Mouse (Mus musculus) kidney, adult 8-10 months (tissue): Measurements from ENCODE around the gene Coro1c.
A peak's percentile ranks its signal among the peaks of the same experiment; 100 is the strongest.

Experiments used
- DNase-seq, 2 experiments: peaks; one replicate each; pipeline ENCODE4 v3.0.0; 2022

The Coro1c gene

DNA sequence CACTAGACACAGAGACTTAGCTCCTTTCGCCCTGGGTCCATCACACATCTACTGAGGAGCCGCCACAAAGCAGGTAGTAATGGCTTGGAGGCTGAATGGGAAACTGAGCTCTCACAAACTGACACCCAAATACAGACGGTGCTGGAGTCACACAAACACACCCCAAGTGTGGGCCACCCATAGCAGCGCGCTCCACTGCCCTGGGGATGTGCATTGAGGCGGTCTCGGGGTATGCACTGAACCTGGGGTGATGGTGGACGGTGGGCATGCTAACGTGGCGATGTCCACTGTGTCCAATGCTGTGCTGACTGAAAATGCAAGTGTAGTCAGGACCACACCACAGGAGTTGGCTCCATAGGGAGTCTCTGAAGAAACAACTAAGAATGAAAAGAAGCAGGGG is 53.4 kb downstream of the Coro1c start:
- DNase-seq, result no peak

DNA sequence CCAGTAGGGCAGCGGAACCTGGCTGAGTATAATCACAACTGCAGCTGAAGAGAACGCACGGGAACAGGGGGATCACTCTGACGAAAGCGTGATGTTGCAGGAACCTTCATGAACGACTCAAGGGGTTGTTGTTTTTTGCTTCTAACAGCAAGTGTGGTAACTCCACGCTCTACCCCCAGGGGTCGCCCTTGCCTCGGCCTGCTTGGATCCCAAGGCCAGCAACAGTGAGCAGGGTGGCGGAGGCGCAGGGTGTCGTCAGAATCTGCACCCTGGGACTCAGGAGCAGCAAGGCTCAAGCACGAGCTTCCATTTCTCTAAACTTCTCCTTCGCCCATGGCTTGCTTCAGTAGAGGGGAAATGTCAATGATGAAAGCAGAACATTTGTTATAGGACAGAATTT is 54.1 kb downstream of the Coro1c start:
- peak; percentile 60 to 85 for DNase-seq

DNA sequence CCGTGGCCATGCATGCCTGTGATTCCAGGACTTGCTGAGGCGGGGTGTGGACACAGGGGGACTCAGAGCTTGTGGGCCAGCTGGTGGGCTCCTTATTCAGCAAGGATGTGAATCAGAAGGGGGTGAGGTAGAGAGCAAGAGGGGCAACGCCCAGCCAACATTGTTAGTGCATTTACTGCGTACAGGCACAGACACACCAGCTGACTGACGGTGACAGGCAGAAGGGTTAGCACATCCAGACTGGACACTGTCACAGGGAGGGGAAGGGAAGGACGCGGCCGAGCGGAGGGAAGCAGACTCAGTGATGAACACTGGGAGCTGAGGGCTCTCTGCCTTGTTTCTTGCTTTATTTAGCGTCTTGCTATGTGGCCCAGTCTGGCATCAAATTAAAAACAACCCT is 55.0 kb downstream of the Coro1c start:
- DNase-seq, result no peak

DNA sequence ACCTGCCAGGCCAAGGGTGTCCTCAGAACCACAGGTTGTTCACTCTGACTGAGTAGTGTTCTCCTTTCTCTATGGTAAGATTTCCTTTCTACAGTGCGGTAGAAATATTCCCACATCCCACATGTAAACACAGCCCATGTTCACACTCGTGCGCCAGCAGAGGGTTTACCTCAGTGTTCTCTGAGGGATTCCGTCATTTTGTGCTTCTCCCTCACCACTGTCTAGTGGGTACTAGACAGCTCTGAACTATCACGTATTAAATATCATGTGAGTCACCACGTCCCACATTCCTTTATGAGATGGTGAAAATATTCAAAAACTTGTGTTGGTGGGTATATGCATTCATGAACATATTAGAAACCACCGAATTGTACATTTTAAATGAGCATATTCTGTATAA is 56.1 kb downstream of the Coro1c start:
- no peak for DNase-seq

DNA sequence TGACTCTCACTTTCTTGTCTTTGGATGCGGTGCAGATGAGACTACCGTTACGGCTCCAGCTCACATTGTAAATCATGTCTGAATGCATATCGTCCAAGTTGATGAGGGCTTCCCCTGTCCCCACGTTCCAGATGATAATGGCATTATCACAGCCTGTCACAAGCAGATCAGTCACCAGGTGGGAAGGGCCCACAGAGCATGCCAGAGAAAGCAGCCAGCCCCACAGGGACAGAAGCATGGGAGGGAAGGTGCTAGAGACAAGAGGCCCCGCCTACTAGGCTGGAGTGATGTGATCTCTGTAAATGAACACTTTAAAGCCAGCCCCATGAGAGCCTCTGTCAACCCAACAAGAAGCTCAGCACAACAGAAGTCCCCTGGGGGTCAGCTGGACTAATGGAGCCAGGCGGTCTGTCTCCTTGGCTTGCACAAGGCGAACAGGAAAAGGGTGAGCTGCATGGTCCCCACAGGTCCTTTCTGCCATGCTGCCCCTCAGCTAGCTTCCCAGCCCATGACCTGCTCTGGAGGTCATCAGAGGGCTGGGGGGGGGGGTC is 57.8 kb downstream of the Coro1c start:
- no peak for DNase-seq

DNA sequence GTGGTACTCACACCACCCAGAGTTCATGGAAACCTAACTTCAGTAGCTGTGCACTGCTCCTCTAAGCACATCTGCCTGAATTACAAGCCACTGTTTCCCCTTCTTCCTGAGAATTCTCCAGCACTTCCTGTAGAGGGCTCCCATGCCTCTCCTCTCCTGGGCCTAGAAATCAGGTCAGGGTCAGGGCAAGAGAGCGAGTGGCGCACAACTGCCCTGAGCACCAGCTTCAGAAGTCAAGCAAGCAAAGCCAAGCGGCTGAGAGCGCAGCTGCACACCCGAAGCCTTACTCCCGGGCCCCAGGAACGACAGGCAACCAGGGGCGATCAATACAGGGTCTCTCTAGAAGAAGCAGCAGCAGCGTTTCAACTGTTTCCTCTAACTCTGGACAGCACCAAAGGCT is 60.9 kb downstream of the Coro1c start:
- no peak for DNase-seq

DNA sequence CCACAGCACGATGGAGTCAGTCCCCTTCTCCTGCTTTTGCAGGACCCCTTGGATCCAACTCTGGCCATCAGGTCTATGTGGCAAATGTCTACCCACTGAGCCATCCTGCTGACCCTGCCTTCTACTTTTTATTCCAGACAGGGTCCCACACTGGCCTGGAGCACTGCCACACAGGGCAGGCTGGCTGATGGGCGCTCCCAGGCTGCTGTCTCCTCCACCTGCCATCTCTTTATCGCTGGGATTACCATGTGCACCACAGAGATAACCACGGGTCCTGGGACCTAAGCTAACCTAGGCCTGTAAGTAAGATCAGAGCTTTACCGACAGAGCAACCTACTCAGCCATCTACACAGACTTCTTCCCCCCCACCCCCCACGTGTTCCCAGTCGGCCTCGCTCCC is 61.9 kb downstream of the Coro1c start:
- no peak for DNase-seq

DNA sequence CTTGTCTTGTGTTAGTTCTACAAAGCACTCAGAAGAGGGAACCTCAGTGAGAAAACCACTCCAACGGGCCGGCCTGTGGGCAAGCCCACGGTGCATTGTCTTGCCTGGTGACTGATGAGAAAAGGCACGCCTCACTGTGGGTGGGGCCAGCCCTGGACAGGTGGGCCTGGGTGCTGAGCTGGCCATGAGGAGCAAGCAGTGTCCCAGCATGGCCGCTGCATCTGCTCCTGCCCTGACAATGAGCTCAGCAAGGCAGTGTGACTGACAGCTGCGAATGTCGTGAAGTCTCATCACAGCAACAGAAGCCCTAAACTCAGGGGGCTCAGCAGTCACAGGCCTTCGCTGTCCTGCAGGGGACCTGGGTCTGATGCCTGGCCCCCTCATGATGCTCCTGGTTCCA is 62.9 kb downstream of the Coro1c start:
- no peak for DNase-seq

DNA sequence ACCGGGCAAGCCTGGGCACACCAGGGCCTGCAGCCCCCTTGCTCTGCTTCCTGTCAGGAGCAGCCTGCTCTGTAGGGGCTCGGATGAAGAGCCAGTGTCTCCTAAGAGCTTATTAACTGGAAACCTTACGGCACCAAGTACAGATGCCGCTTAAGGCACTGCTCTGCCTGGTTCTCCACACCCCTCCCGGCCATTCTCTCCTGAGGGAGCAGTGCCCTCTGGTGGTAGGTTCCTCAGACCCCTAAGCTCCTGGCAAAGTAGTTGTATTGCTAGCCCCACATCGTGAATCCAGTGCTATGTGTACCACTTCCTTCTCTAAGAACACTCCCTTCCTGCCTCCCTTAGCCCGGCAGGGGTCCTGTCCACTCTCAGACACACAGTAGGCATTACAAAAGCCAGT is 63.8 kb downstream of the Coro1c start:
- peak in 1 of 2 experiments; percentile 51 for DNase-seq

DNA sequence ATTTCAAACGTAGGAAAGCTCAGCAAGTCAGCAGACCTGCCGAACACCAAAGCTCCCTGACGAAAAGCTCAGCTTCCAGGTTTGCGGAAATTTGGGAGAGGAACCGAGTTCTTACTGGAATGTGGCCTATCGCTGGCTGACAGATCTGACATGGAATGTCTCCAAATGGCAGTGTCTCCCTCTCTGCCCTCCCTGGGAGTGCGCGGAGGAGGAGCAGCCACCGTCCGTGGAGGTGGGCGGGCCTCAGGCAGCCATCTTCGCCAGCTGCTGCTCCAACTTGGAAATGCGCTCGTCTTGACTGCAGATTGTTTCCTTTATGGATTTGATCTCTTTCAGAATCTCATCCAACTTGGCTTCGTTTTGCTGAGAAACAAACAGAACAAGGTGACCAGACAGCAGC is 64.5 kb downstream of the Coro1c start:
- no peak for DNase-seq

DNA sequence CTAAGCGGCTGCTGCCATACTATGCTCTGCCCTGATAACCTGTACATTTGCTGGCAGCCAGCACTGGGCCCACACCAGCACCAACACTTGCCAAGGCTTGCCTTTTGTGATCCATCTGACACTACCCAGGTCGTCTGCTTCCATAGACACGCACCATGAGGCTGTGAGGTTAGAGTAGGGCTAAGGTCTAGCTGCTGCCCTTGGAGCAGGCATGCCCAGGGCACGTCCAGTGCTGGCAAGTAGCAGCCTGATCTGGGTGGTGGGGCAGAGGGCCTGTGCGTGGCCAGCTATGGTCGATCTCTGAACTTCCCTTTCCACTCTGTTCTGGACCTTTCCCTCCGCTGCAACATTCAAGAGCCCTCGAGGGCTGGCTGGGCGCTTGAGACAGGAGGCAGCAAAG is 65.7 kb downstream of the Coro1c start:
- no peak for DNase-seq

DNA sequence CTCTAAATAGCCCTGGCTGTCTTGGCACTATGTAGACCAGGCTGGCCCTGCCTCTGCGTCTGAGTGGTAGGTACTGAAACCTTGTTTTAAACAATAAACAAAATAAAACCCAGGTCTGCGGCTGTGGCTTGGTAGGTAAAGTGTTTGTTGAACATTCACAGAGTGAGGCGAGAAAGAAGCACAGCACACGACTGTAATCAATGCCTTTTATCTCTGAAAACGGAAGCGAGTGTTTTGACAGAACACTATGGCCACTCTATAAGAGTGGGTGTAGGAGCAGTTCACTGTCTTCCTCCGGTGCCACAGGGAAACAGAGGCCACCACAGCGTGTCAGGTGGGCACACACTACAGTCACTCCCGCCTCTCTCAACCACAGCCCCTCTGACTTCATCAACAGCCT is 66.3 kb downstream of the Coro1c start:
- no peak for DNase-seq

DNA sequence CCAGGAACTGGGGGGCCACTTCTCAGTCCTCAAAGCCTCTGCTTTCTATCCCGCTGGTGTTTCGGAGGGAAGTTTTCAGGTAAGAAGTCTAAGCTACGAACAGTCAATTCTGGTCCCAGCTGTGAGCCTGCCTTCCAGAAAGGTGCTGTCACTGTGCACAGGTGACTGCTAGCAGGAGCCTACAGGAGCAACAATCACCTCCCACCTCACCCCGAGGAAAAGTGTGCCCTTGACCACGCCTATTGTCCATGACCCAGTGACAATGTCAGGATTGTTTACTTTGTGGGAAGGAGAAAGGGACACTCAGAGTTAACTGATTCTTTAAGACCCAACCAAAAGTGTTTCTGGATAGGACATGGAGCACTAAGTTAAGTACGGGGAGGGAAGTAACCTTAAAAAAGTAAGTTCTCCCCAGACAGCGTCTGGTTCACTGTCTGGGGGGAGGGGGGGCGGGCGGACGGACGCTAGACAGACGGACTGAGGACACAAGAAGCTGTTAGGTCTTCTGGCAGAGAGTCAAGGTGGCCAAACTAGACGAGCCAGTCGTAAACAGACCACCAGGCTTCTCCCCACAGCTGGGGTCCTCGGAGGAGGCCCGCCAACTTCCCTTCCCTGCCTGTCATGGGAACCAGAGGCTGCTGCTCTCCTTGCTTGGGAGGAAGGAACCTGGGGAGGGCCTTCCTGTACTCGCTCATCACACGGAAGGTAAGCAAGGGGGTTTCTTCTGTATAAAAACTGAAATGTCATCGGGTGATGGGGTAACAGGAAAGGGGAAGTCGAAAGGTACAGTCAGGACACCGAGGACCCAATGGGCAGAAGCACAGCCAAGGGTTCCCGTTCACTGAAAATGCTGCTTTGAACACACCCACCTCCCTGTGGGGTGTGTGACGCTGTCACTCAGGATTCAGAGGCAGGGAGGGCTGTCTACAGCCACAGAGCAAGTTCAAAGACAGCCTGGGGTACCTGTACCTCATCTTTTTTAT is 67.0 kb downstream of the Coro1c start:
- no peak for DNase-seq

DNA sequence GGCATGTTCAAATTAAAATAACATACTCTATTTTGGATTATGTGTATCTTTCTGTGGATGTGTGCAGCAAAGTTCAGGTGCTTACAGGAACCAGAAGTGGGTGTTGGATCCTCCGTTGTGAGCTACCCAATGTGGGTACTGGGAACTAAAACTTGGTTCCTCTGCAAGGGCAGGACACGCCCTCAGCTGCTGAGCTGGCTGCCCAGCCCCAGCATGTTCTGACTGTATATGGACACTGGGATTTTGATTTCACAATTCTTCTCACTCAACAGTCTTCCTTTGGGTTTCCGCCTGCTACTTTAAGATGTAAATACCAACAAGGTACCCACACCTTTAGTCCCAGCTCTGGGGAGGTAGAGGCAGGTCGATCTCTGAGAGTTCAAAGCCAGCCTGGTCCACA is 68.1 kb downstream of the Coro1c start:
- DNase-seq, result no peak

DNA sequence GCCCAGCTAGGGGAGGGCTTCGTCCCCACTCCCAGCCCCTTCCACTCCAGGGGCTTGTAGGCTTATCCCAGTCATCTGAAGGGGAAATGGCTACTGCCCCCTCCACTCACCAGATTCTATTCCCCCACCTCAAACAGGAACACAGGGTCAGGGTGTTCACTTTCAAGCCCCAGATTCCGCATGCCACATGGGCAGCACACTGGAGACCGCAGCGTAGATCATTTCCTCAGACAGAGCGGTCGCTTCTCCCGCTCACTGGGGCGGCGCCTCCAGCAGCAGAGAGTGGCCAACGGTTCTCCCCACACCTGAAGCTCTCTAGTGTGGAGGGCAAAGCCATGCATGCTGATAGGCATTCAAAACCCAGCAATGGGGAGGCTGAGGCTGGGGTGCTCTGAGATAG is 71.6 kb downstream of the Coro1c start:
- DNase-seq, result no peak

DNA sequence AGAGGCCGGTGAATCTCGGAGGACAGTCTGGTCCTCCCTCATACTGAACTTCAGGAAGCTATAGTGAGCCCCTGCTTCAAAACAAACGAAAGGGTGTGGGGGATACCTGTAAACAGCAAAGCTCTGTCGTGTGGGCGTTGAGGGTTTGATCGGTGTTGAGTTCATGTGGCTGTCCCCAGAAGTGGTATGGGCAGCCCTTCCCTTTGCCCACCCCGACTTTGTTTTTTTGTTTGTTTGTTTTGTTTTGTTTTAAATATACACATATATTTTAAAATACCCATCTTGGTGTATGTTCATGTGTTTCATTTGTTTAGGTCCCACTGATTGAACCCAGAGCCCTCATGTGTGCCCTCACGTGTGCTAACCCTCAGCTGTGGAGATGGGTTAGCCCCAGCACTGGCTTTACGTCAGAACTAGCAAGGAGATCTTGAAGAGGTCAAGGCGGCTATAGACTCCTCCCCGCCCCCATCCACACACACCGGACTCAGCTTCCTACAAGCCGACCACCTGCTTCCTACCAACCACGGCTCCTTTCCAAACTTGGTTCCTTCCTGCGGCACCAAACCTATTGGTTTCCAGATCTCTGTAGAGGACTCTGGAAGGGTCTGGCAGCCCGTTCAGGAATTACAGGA is 75.1 kb downstream of the Coro1c start:
- no peak for DNase-seq

DNA sequence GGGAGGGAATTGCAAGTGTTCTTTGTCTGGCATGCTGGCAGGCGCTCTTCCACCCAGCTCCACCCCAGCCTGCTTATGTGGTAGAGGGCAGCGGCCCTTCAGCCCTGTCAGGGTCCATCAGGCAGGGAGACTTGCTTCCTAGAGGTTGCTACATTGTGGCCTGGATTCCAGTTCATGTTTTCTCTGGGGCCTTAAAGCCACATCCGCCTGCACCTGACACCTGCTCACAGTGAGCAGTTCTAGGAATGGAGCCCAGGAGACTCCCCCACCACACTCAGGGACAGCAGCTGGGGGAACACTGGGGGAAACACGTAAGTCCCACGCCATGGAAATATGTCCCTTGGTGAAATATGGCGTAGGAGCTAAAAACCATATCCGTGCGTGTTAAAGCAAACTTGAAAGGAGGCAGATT is 76.1 kb downstream of the Coro1c start, which contains the start of gene Selplg:
Gene Selplg, minus strand, starts transcription at position 155 of the 412 bp plus-strand sequence.
- DNase-seq, result no peak

DNA sequence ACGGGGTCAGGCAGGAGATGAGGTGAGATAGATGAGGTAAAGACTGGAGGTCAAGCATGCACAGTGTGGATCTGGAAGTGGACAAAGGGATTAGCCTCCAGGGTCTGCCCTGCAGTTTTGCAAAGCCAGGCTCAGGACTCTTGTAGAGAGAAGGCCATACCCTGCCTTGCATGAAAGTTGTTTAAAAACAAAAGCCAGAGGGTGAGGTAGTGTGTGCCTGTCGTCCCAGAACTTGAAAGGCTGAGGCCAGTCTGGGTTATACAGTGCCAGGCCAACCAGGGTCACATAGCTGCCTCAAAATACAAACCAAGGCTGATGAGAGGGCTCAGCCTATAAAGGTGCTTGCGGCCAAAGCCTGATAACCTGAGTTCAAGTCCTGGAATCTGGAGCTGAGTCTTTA is 76.8 kb downstream of the Coro1c start:
- no peak for DNase-seq

DNA sequence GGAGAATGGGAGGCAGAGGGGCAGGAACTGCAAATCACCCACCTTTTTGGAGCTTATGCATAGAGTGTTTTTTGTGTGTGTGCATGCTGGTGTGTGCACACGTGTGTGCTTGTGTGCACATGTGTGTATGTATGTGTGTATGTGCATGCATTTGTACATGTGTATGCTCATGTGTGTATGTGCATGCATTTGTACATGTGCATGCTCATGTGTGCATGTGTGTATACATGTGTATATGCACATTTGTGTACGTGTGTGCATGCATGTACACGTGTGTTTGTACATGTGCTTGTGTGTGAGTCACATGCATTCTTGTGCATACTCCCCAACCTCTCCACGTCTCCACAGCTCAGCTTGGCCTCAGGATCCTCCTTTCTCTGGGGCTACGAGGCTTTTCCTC is 77.8 kb downstream of the Coro1c start:
- no peak for DNase-seq

DNA sequence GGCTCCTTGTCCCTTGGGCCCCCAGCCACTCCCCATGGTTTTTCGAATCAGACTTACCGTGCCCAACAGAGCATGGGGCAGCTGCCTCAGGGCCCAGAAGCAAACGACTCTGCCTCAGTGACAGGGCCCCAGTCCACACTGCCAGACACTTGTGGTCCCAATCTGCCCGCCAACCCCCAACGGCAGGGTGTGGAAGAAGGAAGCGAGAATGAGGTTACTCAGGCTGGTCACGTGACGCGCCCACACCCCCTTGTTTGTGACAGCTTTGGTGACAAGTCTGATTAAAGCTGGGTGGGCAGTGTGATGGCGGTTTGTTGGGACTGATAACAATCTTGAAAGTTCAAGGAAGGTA is 78.3 kb downstream of the Coro1c start:
- DNase-seq, result peak in 1 of 2 experiments; percentile 21

DNA sequence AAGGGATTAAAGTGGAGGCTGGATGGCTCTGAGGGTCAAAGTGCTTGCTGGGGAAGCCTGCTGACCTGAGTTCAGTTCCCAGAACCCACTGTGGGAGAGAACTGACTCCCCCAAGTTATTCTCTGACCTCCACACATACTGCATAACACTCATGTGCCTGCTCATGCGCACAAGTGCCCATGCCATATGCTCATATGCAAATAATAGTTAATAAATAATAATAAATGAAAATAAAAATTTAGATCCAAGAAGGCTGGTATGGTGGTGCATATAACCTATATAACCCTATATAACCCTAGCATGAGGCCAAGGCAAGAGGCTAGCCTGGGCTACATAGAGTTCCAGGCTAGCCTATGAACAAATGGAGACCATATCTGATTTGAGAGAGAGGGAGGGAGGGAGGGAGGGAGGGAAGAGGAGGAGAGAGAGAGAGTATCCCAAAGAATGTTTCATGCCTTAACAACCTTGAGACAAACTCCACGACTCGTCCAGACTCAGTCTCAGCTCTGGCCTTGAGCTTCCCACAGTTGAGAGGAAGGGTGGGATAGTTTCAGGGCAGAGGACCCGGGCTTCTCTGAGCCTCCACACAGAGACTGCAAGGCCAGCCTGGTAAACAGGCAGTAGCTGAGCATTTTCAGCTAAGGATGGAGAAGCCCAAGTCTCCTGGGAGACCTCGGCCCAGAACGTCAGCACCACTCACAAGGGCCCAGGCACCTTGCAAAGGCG is 78.8 kb downstream of the Coro1c start:
- no peak for DNase-seq

DNA sequence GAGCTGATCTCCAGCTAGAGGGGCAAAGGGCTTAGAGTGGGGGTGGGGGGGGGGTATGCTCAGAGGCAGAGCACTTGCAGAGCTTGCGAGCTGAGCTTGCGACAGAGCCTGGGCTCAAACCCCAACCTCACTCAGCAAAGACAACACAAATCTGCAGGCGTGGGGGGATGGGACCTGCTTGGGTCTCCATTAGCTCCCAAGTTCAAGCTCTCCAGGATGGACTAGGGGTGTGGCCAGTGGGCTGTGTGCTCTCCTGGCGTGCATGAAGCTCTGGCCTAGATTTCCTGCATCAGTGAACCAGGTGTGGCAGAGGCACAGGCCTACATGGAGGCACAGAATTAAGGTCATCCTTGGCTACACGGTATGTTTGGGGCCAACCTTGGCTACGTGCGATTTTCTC is 80.1 kb downstream of the Coro1c start:
- no peak for DNase-seq

DNA sequence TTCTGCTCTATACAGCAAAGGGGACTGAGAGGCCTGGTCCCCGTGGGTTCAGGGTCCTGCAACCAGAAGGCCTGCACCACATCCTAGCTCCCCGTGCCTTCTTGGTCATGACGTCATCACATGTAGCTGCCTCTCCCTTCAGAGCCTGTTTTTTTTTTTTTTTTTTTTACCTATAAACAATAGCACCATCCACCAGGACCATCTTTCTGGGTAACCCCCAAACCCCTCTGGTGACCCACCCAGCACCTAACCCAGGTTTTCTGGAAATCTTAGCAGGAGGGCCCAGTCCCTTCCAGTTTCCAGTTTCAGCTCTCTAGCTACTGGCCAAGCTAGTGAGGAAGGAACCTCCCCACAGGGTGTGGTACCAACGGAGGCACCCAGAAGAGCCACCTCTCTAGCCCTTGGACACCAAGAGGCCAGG is 80.6 kb downstream of the Coro1c start:
- no peak for DNase-seq
